Mouse (Mus musculus) gastrocnemius, adult 2 months (tissue): ENCODE measurements around the gene Rps21. TPM values are rescaled to one million over a fixed set of nuclear protein-coding genes. Genes with fewer than 3 reads are reported as not detected.
"Not testable (repeated sequence)": the region's sequence is repeated elsewhere in the genome, so short reads cannot be mapped to it uniquely, and the experiment has no call there.

Source experiments
- DNase-seq: peaks from one replicate; pipeline ENCODE4 v3.0.0; 2022
- H3K27ac ChIP-seq: fragments of 200-600 bp; 2 replicates; pipeline ENCODE4 v1.8.1; 2022; ENCODE audit warnings: mild to moderate bottlenecking
- H3K4me3 ChIP-seq: fragments of 200-600 bp; 2 replicates; pipeline ENCODE4 v1.8.1; 2022; ENCODE audit warnings: mild to moderate bottlenecking, moderate library complexity
- CTCF ChIP-seq: fragments of 200-600 bp; IDR thresholded peaks from 2 replicates; pipeline ENCODE4 v1.8.1; 2022; ENCODE audit warnings: antibody characterized with exemption, mild to moderate bottlenecking, moderate library complexity
- intact Hi-C: fragments of 180-260 bp; cut with DNase I; formaldehyde crosslinking; loops from one replicate; pipeline ENCODE4 v1.15.1; 2025
- total RNA-seq, 2 experiments: library from RNA; stranded (reverse); gene quantifications; 2 replicates each; pipeline ENCODE4 v1.2.3; 2021

Gene Rps21
- total RNA-seq, 2 experiments from 2014 or later: 359 to 473 TPM

- H3K4me3 ChIP-seq: no peak overlapping the region
- DNase-seq: no peak
- TF ChIP-seq CTCF: no peak
- intact Hi-C loops: loop anchor here (10.0 kb wide), 1 partner anchor 340 kb away; no protein-coding TSS in a partner anchor
- no peak overlapping the region for H3K27ac ChIP-seq
Measured at GRCm38 (mm10) chr2:180254436-180255209, 2.6 kb upstream of the Rps21 start.

- peak overlapping the region; percentile 95 for H3K27ac ChIP-seq
- intact Hi-C loops: loop anchor here (10.0 kb wide), 1 partner anchor 341 kb away; no protein-coding TSS in a partner anchor
- no peak overlapping the region for H3K4me3 ChIP-seq
Measured at GRCm38 (mm10) chr2:180255701-180256100, 1.5 kb upstream of the Rps21 start.

GRCm38 (mm10) chr2:180256296-180257000 is 729 bp upstream of the Rps21 start:
- no peak for TF ChIP-seq CTCF
- intact Hi-C loops: loop anchor here (10.0 kb wide), 1 partner anchor 342 kb away; no protein-coding TSS in a partner anchor
- Histone ChIP-seq H3K4me3 (peak overlapping the region; percentile 76), H3K27ac (peak overlapping the region; percentile 95)
- no peak for DNase-seq

More at GRCm38 (mm10) chr2:180255701-180256100, 1.5 kb upstream of the Rps21 start:
- no peak for DNase-seq
- TF ChIP-seq CTCF: no peak

- H3K4me3 ChIP-seq: peak overlapping the region; percentile 76
- H3K27ac ChIP-seq: peak overlapping the region; percentile 93
- intact Hi-C loops: loop anchor here (10.0 kb wide), 1 partner anchor 343 kb away; no protein-coding TSS in a partner anchor
- no peak for DNase-seq
- no peak for TF ChIP-seq CTCF
Measured at GRCm38 (mm10) chr2:180257963-180258865, 1.0 kb downstream of the Rps21 start.

DNA sequence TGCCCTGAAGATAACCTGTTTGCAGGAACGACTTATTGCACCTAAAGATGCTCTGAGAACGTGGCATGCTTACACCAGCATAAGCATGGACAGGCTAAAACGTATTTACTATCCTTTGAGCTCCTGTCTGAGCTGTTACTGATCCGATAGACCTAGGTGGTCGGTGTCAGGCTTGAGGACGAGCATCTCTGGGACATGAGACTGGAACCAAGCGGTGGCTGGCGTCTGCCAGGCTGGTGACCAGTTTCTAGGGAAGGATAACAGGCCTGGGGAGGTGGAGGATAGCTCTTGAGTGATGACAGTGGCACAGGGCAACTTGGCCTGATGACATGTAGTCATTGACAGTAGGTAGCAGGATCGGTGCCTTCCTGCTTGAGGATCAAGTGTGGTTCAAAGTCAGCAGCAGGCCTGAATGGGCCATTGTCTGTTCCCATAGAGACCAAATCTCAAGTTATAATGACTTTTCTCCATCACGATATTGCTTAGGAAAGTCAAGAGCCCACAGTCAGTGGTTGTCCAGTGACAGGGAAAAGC is 1.8 kb downstream of the Rps21 start:
- not testable (repeated sequence) for H3K27ac ChIP-seq, DNase-seq, H3K4me3 ChIP-seq
- intact Hi-C loops: loop anchor here (10.0 kb wide), 1 partner anchor 344 kb away; no protein-coding TSS in a partner anchor

- H3K27ac ChIP-seq, DNase-seq, H3K4me3 ChIP-seq: not testable (repeated sequence)
- intact Hi-C loops: loop anchor here (10.0 kb wide), 1 partner anchor 345 kb away; no protein-coding TSS in a partner anchor
Measured at GRCm38 (mm10) chr2:180259826-180260609, 2.8 kb downstream of the Rps21 start.

GRCm38 (mm10) chr2:180260610-180261480 is 3.7 kb downstream of the Rps21 start:
- intact Hi-C loops: no loop called here
- peak overlapping the region; percentile 19 for H3K4me3 ChIP-seq
- TF ChIP-seq CTCF: no peak

DNA sequence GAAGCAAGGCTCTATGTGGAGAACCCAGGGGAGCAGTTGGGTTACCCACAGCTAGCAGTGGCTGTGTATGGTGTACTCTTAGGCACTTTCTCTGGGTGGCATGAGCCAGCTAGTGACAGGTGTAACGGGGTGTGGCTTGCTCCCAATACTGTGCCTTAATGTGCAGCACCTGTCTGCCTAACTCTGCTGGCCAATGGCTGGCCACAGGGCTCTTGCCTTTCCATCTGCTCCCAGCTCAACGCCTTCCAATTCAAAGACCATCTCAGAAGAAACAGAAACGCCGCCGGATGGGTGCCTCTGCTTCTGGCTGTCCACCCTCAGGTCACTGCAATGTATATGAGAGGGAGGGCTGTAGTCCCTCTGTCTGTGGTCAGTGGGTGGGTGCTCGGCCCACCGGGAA is 4.7 kb downstream of the Rps21 start:
- Histone ChIP-seq H3K4me3 (peak overlapping the region; percentile 65), H3K27ac (peak overlapping the region; percentile 82)
- no peak for DNase-seq
- intact Hi-C loops: no loop called here
- TF ChIP-seq CTCF: no peak

More at GRCm38 (mm10) chr2:180260610-180261480, 3.7 kb downstream of the Rps21 start:
- DNase-seq: no peak
- H3K27ac ChIP-seq: peak overlapping the region; percentile 82

- no peak for DNase-seq
- intact Hi-C loops: no loop called here
- peak overlapping the region; percentile 82 for H3K27ac ChIP-seq
- peak overlapping the region; percentile 65 for H3K4me3 ChIP-seq
- TF ChIP-seq CTCF: no peak
Measured at GRCm38 (mm10) chr2:180262441-180262840, 5.3 kb downstream of the Rps21 start.

- Histone ChIP-seq H3K27ac (peak overlapping the region; percentile 82), H3K4me3 (peak overlapping the region; percentile 34)
- intact Hi-C loops: no loop called here
- DNase-seq: no peak
- no peak for TF ChIP-seq CTCF
Measured at GRCm38 (mm10) chr2:180262891-180263290, 5.7 kb downstream of the Rps21 start.
